Mouse (Mus musculus) frontal cortex, adult 2 months (tissue): ENCODE data around the gene Prss12. TPM values are rescaled to one million over a fixed set of nuclear protein-coding genes. Genes with fewer than 3 reads are reported as not detected.

Experiments used
- DNase-seq, 2 experiments: peaks; one replicate each; pipeline ENCODE4 v3.0.0; 2022; ENCODE audit warnings: low spot score in 1 of 2; ENCODE audit errors: extremely low spot score in 1 of 2
- polyA plus RNA-seq: library from polyadenylated mRNA; depleted of rRNA; stranded (reverse); fragments of >200 nt; gene quantifications from 2 replicates; pipeline ENCODE4 v1.2.3, GENCODE M21; 2012; rRNA removed

Prss12 gene
- polyA plus RNA-seq = 16.2 and 24.6 TPM in 2 replicates

DNA sequence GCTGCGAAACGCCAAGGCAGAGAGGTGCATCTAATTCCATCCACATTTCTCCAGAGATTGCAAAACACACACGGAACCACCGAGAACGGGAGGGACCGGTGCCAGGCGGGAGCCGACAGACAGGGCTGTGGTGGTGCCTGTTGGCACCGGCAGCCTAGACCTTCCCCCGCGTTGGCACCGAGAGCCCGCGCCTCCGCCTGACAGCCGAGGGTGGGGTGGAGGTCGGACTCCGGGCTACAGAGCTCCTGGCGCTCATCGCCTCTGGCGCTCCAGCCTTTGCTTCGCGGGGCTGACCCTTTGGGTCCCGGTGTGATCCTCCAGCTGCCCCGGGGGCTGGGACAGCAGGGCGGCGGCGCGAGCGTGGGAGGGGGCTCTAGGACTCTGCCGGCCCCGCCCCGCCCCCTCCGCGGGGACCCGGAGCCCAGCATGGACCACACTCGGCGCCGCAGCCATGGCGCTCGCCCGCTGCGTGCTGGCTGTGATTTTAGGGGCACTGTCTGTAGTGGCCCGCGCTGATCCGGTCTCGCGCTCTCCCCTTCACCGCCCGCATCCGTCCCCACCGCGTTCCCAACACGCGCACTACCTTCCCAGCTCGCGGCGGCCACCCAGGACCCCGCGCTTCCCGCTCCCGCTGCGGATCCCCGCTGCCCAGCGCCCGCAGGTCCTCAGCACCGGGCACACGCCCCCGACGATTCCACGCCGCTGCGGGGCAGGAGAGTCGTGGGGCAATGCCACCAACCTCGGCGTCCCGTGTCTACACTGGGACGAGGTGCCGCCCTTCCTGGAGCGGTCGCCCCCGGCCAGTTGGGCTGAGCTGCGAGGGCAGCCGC, at the start of gene Prss12:
Gene Prss12, plus strand, starts transcription at position 206 of the 830 bp plus-strand sequence.
- DNase-seq = peak; percentile 33 to 67

DNA sequence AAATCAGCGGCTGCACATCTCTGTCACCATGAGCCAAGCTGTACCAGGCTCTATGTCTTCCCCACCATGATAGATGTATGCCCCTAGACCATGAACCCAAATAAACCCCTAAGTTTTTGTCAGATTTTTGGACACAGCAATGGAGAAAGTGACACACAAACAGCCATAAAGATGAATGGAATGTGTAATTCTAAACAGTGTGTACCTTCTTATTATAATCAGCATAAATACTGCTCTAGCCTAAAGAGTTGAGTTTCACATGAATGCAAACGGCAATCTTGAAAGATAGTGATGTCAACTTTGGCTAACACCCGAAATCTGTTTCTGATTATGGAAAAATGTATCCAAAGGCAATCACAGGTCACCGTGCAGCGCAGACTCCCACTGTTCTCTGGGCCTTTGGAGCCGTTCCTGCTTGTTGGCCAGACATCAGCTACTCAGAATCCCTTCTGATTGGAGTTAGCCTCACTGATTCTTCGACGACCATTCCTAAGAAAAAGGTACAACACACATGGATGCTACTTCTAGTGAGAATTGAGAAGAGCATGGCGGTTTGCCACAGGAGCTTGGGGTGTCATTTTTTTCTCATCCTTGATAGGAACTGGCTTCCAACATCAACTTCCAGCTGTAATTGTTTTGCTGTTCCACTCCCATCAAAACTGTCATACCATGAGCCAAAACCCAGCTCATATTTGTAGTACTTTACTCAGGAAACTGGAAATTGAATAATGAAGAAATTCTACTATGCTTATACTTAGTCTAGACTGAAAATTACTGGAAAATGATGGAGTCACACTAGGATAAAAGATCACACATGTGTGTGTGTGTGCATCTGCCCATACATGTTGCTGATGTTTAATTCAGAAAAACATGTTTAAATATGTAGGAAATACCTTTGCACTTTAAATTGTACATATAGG, 48.9 kb upstream of the Prss12 start:
- DNase-seq = no peak

DNA sequence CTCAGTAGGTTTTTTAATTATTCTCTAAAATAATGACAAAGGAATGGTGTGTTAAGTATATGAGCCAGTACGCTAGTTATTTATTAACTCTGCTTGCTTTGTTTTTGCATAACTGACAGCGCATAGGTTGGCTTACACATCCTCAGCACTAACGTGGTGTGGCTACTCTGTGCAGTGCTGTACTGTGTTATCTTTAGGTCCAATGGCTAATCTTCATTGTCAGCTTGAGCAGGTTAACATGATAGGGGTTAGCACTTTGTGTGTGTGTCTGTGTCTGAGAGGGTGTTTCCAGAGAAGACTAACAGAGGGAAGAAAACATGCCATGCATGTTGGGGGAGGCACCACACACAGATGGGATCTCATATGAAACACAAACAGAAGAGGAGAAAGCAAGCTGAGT, 41.8 kb upstream of the Prss12 start:
- DNase-seq = no peak

DNA sequence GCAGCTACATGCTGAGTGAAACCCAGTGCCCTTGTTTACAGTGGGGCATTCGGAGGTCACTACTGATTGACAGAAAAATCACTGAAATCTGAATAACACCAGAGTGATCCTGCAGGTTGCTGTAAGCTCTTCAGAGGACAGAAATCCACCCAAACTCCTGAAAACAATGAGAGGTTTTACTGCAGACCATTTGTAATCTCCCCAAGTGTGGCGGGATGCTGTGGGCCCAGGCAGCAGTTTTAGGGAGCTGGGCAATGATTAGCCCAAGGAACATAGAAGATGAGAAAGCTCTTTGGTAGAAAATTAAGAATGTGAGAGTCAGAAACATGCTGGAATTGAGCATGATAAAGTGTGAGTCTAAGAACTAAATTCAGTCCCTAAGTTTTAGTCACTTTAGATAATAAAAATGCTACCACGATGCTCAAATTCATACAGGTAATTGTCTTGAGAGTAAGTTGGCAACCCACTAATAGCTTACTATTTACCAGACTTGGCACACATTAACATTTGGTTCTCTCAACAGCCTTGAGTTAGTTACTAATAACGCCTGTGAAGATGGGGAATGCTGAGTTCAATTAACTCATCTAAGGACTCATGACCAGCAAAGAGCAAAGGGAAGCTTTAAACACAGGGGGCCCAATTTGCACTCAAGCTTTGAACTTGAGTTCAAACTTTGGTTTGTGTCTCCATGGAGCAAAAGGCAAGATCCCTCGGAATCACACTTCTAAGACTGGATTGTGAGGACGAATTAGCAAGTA, 34.7 kb upstream of the Prss12 start:
- no peak for DNase-seq

DNA sequence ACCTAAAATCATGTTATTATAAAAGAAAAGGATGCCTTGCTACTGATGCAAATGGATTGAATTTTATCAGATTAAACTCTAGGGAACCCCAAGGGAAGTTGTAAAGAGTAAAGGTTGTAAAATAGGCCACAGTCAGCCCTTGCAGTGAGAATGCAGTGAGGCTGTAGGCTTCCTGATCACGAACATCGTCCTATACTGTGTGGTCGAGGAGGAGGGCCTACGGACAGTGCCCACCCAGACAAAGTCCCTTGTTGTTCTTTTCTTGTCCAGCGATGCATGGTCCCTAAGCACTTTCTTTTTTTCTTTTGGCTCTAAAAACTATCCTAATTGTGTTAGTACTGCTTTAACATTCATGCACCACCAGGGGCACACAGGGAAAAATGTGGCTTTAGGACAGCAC, 33.5 kb upstream of the Prss12 start:
- no peak for DNase-seq

- DNase-seq = peak in 1 of 2 experiments; percentile 64
Measured at GRCm38 (mm10) chr3:123425647-123426046, 21.1 kb upstream of the Prss12 start.

DNA sequence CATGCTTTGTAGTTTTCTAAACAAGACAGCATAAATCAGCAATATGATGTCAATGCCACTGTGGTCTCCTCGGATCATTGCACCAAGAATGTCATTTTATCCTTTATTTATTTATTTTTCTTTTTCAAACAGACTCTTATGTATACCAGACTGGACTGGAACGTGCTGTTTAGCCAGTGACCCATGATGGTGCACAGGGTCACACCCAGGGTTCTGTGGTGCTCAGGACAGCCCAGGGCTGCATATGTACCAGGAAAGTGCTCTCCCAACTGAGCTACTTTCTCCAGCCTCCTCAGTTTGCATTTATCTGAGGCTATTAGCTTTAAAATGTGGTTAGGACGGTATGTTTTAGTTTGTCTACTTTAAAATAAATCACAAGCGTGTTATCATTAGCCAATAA, 18.7 kb upstream of the Prss12 start:
- no peak for DNase-seq

- no peak for DNase-seq
Measured at GRCm38 (mm10) chr3:123429597-123430458, 16.9 kb upstream of the Prss12 start.

- no peak for DNase-seq
Measured at GRCm38 (mm10) chr3:123431951-123432674, 14.6 kb upstream of the Prss12 start.

DNA sequence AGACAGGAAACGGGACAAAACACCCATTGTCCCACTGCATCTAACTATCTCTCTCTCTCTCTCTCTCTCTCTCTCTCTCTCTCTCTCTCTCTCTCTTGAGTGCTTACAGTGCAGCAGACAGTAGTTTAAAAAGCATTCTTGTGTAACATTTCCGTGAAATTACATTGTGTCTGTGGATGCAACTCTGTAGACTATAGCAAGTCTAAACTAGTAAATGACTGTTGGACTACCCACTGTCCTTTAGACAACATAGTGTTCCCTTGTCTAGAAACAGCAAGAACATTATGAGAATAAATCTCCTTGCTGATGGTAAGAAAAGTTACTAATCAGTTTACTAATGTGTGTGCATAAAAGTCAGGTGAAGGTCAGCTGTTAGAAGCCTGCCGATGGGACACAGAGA, 13.4 kb upstream of the Prss12 start:
- no peak for DNase-seq

GRCm38 (mm10) chr3:123437608-123438007, 9.1 kb upstream of the Prss12 start:
- DNase-seq = no peak

- DNase-seq = peak in 1 of 2 experiments; percentile 39
Measured at GRCm38 (mm10) chr3:123440490-123440889, 6.2 kb upstream of the Prss12 start.

DNA sequence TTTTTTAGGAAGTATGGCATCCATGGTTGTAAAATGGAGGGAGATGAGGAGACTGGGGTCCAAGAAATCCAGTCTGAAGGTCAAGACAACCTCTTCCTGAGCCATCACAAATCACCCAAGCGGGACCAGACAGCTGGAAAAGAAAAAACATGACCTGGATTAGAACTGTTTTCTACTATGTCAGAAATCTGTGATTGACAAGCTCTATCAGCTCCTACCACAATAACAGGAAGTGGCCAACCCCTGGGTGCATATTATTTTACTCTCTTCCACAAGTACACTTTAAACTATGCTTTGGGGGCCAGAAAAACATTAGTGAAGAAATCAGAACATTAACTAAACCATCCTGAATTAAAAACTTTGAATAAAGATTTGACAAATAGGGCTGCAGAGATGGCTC, 2.2 kb upstream of the Prss12 start:
- DNase-seq = no peak

GRCm38 (mm10) chr3:123447538-123448059, 886 bp downstream of the Prss12 start:
- DNase-seq = no peak

DNA sequence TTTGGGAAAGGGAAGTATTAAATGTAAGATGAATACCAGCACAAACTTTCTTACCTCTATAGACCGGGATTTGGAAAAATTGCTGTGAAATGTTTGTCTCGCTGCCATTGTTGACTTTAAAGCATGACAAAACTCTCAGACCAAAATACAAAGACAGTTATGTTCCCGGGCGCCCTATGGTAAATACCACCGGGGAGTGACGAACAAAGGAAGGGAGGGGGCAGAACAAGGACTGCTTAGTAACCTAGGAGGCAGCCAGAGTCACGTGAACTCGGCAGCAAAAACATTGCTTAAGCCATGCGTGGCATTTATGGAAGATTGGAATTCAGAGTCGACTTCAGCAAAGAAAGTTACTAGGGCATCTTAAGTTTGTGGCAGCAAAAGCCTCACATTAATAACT, 1.4 kb downstream of the Prss12 start:
- no peak for DNase-seq

GRCm38 (mm10) chr3:123450107-123450506, 3.4 kb downstream of the Prss12 start:
- DNase-seq = no peak

DNA sequence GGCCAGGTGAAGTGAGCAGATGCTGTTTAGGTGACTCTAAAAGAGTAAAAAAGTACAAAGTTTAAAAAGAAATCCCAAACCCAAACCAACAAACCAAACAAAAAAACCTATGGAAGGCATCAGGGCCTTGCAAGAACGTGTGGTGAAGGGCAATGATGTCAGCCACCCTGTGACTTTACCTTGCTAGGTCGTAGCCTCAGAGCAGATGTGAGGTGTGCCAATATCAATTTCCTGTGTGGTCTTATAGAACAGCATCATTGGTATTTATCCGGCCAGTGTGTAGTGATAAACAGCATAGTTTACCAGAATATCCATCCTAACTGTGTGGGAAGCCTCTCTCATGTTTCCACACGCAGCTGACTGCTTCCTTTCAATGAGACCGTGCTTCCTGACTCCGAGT, 6.2 kb downstream of the Prss12 start:
- no peak for DNase-seq

- DNase-seq = no peak
Measured at GRCm38 (mm10) chr3:123459492-123459891, 12.8 kb downstream of the Prss12 start.

DNA sequence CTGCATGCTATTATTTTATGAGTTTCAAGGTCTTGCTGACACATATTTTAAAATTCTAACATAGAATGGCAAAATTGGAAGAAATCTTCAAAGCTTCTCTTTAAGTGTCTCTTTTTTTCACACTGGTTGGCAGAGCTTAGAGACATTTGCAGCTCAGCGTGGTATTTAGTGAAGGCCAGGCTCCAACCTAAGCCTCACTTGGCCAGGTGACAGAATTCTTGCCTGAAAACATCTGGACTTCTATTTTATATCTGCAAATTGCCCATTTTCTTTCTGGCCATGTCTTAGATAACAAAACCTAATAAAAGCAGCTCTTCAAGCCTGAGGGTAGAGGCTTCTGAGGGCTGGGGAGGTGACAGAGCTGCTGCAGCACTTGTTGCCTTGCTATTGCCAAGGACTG, 13.7 kb downstream of the Prss12 start:
- no peak for DNase-seq
